Mouse (Mus musculus) myocyte (in vitro differentiated cells): Measurements from ENCODE around the gene Grin2c.

ENCODE experiments used
- CEBPB ChIP-seq: IDR thresholded peaks from 2 replicates; pipeline ENCODE4 v1.6.1; 2011; ENCODE audit warnings: mild to moderate bottlenecking, moderate library complexity; ENCODE audit not compliant: poor library complexity, insufficient read depth, severe bottlenecking
- E2F4 ChIP-seq: IDR thresholded peaks from one replicate; pipeline ENCODE4 v1.6.1; 2011; ENCODE audit warnings: mild to moderate bottlenecking, control low read depth, moderate library complexity; ENCODE audit not compliant: insufficient read depth
- MAX ChIP-seq: IDR thresholded peaks from one replicate; pipeline ENCODE4 v1.6.1; 2011; ENCODE audit warnings: low read depth, mild to moderate bottlenecking, control low read depth
- POLR2A ChIP-seq: IDR thresholded peaks from one replicate; pipeline ENCODE4 v1.6.1; 2011; ENCODE audit warnings: low read depth, mild to moderate bottlenecking, control low read depth, moderate library complexity; ENCODE audit not compliant: insufficient read length
- POLR2AphosphoS2 ChIP-seq: IDR thresholded peaks from one replicate; pipeline ENCODE4 v1.6.1; 2011; ENCODE audit warnings: low read depth, control low read depth; ENCODE audit not compliant: insufficient read length
- REST ChIP-seq: IDR thresholded peaks from one replicate; pipeline ENCODE4 v1.6.1; 2011; ENCODE audit warnings: mild to moderate bottlenecking, control low read depth, moderate library complexity; ENCODE audit not compliant: insufficient read depth, insufficient read length
- USF1 ChIP-seq: IDR thresholded peaks from one replicate; pipeline ENCODE4 v1.6.1; 2011; ENCODE audit warnings: low read depth, mild to moderate bottlenecking, control low read depth, moderate library complexity

- no peak for TF ChIP-seq POLR2A
- TF ChIP-seq USF1 = no peak
- TF ChIP-seq MAX = no peak
- no peak for TF ChIP-seq CEBPB
- no peak for TF ChIP-seq E2F4
- TF ChIP-seq REST = no peak
- no peak for TF ChIP-seq POLR2AphosphoS2
These were observed 25.8 kb upstream of the Grin2c start for GRCm38 (mm10) chr11:115292631-115293375.
